Mouse (Mus musculus) intestine, embryonic 14.5 days (tissue): Measurements from ENCODE around the gene Apod. TPM values are rescaled to one million over a fixed set of nuclear protein-coding genes. Genes with fewer than 3 reads are reported as not detected.
A peak's percentile ranks its signal among the peaks of the same experiment; 100 is the strongest.

Source experiments
- ATAC-seq: fragments of 200-750 bp; cut with Nextera tagmentation; replicated peaks from 2 replicates; pipeline ENCODE4 v1.8.0; 2017; ENCODE audit warnings: low read depth, moderate number of reproducible peaks, moderate TSS enrichment, moderate library complexity; ENCODE audit not compliant: low FRiP score, low TSS enrichment
- DNase-seq: peaks from one replicate; pipeline ENCODE4 v3.0.0-alpha.2; 2018; ENCODE audit warnings: low spot score
- H3K27ac ChIP-seq: fragments of 300-500 bp; sonication (generic); 2 replicates; pipeline ENCODE4 v1.5.1; 2014; ENCODE audit warnings: low read depth, mild to moderate bottlenecking, control low read depth
- H3K27me3 ChIP-seq: fragments of 300-500 bp; sonication (generic); replicated peaks from 2 replicates; pipeline ENCODE4 v1.6.1; 2014; ENCODE audit warnings: low read length, control low read depth; ENCODE audit not compliant: control insufficient read depth, insufficient read depth
- H3K36me3 ChIP-seq: fragments of 300-500 bp; sonication (generic); 2 replicates; pipeline ENCODE4 v1.6.1; 2014; ENCODE audit warnings: low read length, control low read depth; ENCODE audit not compliant: control insufficient read depth, insufficient read depth
- H3K4me1 ChIP-seq: fragments of 300-500 bp; sonication (generic); replicated peaks from 2 replicates; pipeline ENCODE4 v1.6.1; 2014; ENCODE audit warnings: low read length, control low read depth, mixed read lengths; ENCODE audit not compliant: control insufficient read depth, insufficient read depth
- H3K4me2 ChIP-seq: fragments of 300-500 bp; sonication (generic); 2 replicates; pipeline ENCODE4 v1.6.1; 2014; ENCODE audit warnings: low read length
- H3K4me3 ChIP-seq: fragments of 300-500 bp; sonication (generic); 2 replicates; pipeline ENCODE4 v1.5.1; 2014; ENCODE audit warnings: low read depth, low read length, control low read depth, mixed read lengths
- H3K9ac ChIP-seq: fragments of 300-500 bp; sonication (generic); 2 replicates; pipeline ENCODE4 v1.6.1; 2014; ENCODE audit warnings: mild to moderate bottlenecking, low read length
- H3K9me3 ChIP-seq: fragments of 300-500 bp; sonication (generic); 2 replicates; pipeline ENCODE4 v1.6.1; 2016; ENCODE audit warnings: low read length, control low read depth; ENCODE audit not compliant: control insufficient read depth
- WGBS: fragments of 180-500 bp; shearing (Covaris S2); extraction: QIAGEN DNeasy Blood & Tissue Kit; methylation state at CpG from one replicate; pipeline ENCODE4 v1.1.7; 2014; 5-methylcytosine and 5-hydroxymethylcytosine counted together
- polyA plus RNA-seq: library from polyadenylated mRNA; unstranded; fragments of >200 nt; fragmentation: Nextera tagmentation; extraction: Ambion mirVana; gene quantifications from 2 replicates; pipeline ENCODE4 v1.2.1, GENCODE M21; 2014

Apod gene
- polyA plus RNA-seq: 0.49 and 0.67 TPM in 2 replicates

- no peaks in the 10 kb centered on the region for H3K9me3 ChIP-seq
- no peak for DNase-seq
- no peaks in the 10 kb centered on the region; the same call in 1 of the 2 replicates for H3K4me1 ChIP-seq
- no peak within 1 kb of the TSS for H3K27ac ChIP-seq
- no peak within 1 kb of the TSS for H3K4me3 ChIP-seq
- no peak within 1 kb of the TSS for H3K4me2 ChIP-seq
- no peak for ATAC-seq
- no peaks in the 10 kb centered on the region for H3K36me3 ChIP-seq
- 71% methylated on average over 9 of the region's 9 CpGs for WGBS
- H3K27me3 ChIP-seq: no peaks in the 10 kb centered on the region
- H3K9ac ChIP-seq: no peak within 1 kb of the TSS
These were observed at the start of gene Apod for GRCm38 (mm10) chr16:31314497-31315233. TSS of gene Apod (minus strand) at chr16:31314808.

DNA sequence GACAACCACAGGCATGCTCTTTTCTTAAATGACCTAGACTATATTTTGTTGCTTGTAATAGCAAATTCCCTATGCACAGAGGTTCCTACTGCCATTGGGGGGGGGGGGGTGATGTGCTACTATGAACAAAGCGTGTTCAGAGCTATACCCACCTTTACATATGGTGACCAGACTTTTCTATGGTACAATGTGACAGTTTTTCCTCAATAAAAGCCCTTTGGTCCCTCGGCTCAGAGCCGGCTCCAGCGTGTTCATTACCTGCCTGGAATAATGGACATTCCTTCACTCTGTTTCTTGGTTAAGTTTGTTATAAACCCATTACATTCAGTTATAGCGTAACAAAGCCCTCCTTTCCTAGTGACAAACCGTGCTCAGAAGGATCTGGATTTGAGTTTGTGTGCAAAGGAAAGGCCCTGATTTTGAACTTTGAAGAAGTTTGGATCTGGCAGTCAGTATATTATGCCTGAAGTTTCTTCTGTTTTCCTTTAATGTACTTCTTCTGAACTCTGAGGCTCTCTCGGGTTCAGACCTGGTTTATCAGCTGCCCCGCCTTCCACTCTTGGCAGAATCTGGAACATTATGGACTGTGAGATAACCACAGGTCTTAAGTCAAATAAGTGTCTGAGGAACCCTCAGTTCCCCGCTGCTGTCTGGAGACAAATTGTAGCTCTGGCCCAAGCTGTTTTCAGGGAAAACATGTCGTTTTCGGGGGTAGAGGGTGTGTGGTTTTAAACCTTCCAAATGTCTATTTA lies 49.3 kb upstream of the Apod start:
- Histone ChIP-seq H3K9ac (no peak overlapping the region), H3K9me3 (no peaks in the 10 kb centered on the region), H3K36me3 (no peaks in the 10 kb centered on the region), H3K4me1 (peaks cover 5% of the 10 kb centered on the region; the same call in 1 of the 2 replicates), H3K4me3 (no peak overlapping the region), H3K4me2 (no peak overlapping the region), H3K27me3 (no peaks in the 10 kb centered on the region), H3K27ac (peak overlapping the region; percentile 39; the same call in 1 of the 2 replicates)
- ATAC-seq (no peak; the same call in 1 of the 2 replicates), DNase-seq (peak; percentile 49)
- 58% methylated on average over 11 of the region's 11 CpGs for WGBS

GRCm38 (mm10) chr16:31359542-31359941 lies 44.9 kb upstream of the Apod start:
- Histone ChIP-seq H3K36me3 (no peaks in the 10 kb centered on the region), H3K4me3 (no peak overlapping the region), H3K27me3 (no peaks in the 10 kb centered on the region), H3K4me1 (peaks cover 5% of the 10 kb centered on the region; the same call in 1 of the 2 replicates), H3K9me3 (no peaks in the 10 kb centered on the region), H3K4me2 (no peak overlapping the region), H3K27ac (peak overlapping the region; percentile 36; the same call in 1 of the 2 replicates), H3K9ac (no peak overlapping the region)
- 39% methylated on average over 5 of the region's 5 CpGs for WGBS
- DNase-seq (no peak), ATAC-seq (peak; percentile 38; the same call in 1 of the 2 replicates)

DNA sequence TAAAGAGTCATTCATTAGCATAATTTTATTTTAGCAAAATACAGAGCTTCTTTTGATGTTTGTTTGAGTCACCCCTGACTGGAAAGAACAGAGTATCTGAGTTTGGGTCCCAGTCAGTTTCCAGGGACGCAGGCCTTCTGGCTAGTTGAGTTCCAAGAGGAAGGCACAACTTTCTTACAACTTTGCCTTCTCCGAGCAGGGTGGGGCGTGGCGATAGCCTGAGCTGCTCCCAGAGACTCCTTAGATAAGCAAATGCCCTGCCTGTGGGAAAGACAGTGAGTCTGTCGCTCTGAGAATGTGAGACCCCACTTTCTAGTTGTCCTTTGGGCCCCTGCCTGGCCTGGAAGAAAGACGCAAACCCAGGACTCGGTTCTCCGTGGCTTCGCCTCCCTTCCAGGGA lies 44.4 kb upstream of the Apod start:
- Histone ChIP-seq H3K9ac (no peak overlapping the region), H3K36me3 (no peaks in the 10 kb centered on the region), H3K9me3 (no peaks in the 10 kb centered on the region), H3K4me2 (0 out of 2 replicates have a peak overlapping the region, but pooled peaks have one; percentile 9), H3K4me3 (no peak overlapping the region), H3K27ac (peak overlapping the region; percentile 36; the same call in 1 of the 2 replicates), H3K27me3 (no peaks in the 10 kb centered on the region), H3K4me1 (peaks cover 5% of the 10 kb centered on the region; the same call in 1 of the 2 replicates)
- 24% methylated on average over 9 of the region's 9 CpGs for WGBS
- DNase-seq (peak; percentile 52), ATAC-seq (peak; percentile 57; the same call in 1 of the 2 replicates)

DNA sequence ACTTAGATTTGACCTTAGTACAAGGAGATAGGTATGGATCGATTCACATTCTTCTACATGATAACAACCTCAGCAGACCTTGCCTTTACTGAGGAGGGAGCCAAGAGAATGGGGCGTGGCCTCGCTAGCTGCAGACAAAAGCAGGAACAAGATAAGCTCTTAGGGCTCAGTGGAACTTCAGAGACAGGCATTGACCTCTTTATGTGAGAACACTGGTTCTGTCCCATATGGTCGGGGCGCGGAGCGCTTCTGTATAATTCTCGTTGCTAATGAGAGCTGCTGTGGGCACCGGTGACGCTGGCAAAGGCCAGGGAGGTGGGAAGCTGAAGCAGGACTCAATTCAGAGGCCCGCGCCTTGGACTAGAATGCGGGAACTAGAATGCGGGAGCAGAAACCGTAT lies 44.0 kb upstream of the Apod start:
- no peak overlapping the region for H3K9ac ChIP-seq
- H3K27ac ChIP-seq: peak overlapping the region; percentile 36; the same call in 1 of the 2 replicates
- H3K27me3 ChIP-seq: no peaks in the 10 kb centered on the region
- WGBS: 34% methylated on average over 15 of the region's 15 CpGs
- H3K4me1 ChIP-seq: peaks cover 5% of the 10 kb centered on the region; the same call in 1 of the 2 replicates
- H3K36me3 ChIP-seq: no peaks in the 10 kb centered on the region
- H3K4me3 ChIP-seq: no peak overlapping the region
- 0 out of 2 replicates have a peak overlapping the region, but pooled peaks have one; percentile 9 for H3K4me2 ChIP-seq
- H3K9me3 ChIP-seq: no peaks in the 10 kb centered on the region
- no peak; the same call in 1 of the 2 replicates for ATAC-seq
- peak; percentile 72 for DNase-seq

- H3K9ac ChIP-seq: no peak overlapping the region
- H3K4me1 ChIP-seq: peaks cover 5% of the 10 kb centered on the region; the same call in 1 of the 2 replicates
- H3K36me3 ChIP-seq: no peaks in the 10 kb centered on the region
- no peaks in the 10 kb centered on the region for H3K27me3 ChIP-seq
- no peaks in the 10 kb centered on the region for H3K9me3 ChIP-seq
- H3K27ac ChIP-seq: no peak overlapping the region
- DNase-seq (no peak), ATAC-seq (no peak)
- no peak overlapping the region for H3K4me3 ChIP-seq
- 62% methylated on average over 6 of the region's 6 CpGs for WGBS
- no peak overlapping the region for H3K4me2 ChIP-seq
These were observed 41.3 kb upstream of the Apod start for GRCm38 (mm10) chr16:31355882-31356281.

DNA sequence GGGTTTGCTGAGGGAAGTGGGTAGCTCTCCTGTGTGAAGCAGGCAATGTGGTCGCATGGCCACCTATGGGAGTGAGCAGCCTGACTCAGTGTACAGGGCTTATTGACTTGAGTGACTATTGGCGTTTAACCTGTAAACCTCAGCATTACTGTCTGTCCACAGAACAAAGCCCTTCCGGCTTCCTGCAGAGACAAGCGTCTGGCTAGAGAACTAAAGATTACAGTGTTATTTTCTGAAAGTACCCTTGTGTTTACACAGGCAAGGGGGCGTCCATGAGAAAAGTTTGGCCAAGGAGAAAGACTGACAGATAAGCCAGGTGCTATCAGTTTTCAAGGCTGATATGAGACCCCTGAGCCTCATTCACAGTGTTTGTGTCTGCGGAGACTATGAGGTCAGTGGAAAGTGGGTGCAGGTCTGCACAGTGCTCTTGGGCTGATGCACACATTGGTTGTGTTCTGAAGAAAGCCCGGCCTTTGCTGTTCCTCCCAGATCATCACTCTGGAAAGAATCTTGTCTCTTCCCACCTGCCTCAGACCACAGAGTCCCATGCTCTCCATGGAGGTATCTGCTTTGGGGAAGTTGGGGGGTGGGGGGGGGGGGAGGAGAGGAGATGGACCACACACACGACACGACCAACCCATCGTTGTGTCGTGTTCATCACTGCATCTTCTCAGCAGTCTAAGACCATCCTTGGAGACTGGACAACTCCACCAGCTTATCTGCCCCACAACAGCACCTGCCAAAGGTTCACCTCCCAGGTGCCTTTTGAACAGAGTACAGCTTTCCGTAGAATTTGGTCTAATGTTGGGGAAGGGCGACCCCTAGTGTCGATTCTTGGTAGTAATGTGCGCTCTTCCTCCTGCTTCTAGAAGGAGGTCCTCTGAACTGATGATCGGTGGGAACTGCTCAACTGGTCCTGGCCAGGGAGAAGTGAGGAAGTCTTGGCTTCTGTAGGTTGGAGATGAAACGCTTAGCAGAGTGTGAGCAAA lies 40.0 kb upstream of the Apod start:
- WGBS: 22% methylated on average over 17 of the region's 17 CpGs
- ATAC-seq (peak; percentile 60), DNase-seq (peak; percentile 93)
- Histone ChIP-seq H3K9ac (no peak overlapping the region), H3K4me3 (no peak overlapping the region), H3K4me1 (peaks cover 5% of the 10 kb centered on the region; the same call in 1 of the 2 replicates), H3K4me2 (no peak overlapping the region), H3K9me3 (no peaks in the 10 kb centered on the region), H3K36me3 (no peaks in the 10 kb centered on the region), H3K27me3 (no peaks in the 10 kb centered on the region), H3K27ac (0 out of 2 replicates have a peak overlapping the region, but pooled peaks have one; percentile 22)

- DNase-seq: no peak
- Histone ChIP-seq H3K27me3 (no peaks in the 10 kb centered on the region), H3K27ac (no peak overlapping the region), H3K9ac (no peak overlapping the region), H3K36me3 (no peaks in the 10 kb centered on the region), H3K4me2 (no peak overlapping the region), H3K4me1 (no peaks in the 10 kb centered on the region), H3K4me3 (no peak overlapping the region), H3K9me3 (no peaks in the 10 kb centered on the region)
- WGBS: 73% methylated on average over 4 of the region's 4 CpGs
- ATAC-seq: no peak
These were observed 38.4 kb upstream of the Apod start for GRCm38 (mm10) chr16:31352996-31353395.
